Mouse (Mus musculus) lung, postnatal 0 days (tissue): ENCODE data around the gene Ptpn1.

Experiments used
- CTCF ChIP-seq: IDR thresholded peaks from 2 replicates; pipeline ENCODE4 v1.5.1; 2016; ENCODE audit warnings: antibody characterized with exemption, mild to moderate bottlenecking
- EP300 ChIP-seq: IDR thresholded peaks from 2 replicates; pipeline ENCODE4 v1.6.1; 2016; ENCODE audit warnings: antibody characterized with exemption, mild to moderate bottlenecking, control low read depth

DNA sequence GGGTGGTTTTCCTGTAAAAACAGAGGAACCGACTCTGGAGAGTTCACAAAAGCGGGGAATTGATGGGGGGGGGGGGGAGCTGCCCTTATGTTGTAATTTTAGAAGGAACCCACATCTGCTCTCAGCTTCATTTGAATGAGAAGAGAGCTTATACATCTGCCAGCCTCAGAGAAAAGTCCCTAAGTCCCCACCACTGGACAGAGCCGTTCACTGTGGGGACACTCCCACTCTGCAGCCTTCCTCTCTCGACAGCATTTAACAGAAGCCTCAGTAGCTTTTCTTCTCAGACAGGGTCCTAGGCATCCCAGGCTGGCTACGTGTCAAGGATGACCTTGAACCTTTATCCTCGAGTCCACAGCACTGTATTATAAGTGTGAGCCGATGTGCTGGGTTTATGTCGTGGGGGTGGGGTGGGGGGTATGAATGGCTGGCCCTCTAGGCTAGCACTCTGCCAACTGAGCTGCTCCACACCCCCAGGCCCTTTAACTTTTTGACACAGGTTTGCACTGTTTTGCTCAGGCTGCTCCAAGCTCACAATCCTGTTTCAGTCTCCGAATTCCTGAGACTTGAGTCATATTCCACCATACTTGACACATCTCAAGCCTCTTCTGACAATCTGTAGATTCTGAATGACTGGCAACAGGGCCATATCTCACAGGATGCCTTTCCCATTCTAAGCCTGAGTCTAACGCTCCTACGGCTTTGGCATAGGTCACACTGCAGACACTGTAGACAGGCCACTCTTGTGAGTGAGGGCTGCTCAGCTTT lies 8.0 kb downstream of the Ptpn1 start:
- TF ChIP-seq CTCF (no peak), EP300 (peak; percentile 34; the same call in 1 of the 2 replicates)
